Mouse (Mus musculus): ENCODE results near the gene Tspear.

- TF ChIP-seq USF1 (IDR thresholded peaks at IDR 0.05; ENCODE audit: low read depth): no peak
- no peak for TF ChIP-seq CTCF (IDR thresholded peaks at IDR 0.05; ENCODE audit: control insufficient read depth, insufficient read depth, insufficient read length)
- no peak for TF ChIP-seq MAX (IDR thresholded peaks at IDR 0.05)
- no peak for TF ChIP-seq CEBPB (IDR thresholded peaks at IDR 0.05; ENCODE audit: low read depth)
- no peak for TF ChIP-seq MYOG (IDR thresholded peaks at IDR 0.05; ENCODE audit: control insufficient read depth, extremely low read depth, insufficient read length)
- no peak for TF ChIP-seq MYOD1 (IDR thresholded peaks at IDR 0.05; ENCODE audit: control insufficient read depth, insufficient read length, low read depth)
Measured at GRCm38 (mm10) chr10:77666342-77666741, 20.0 kb upstream of the Tspear start.

Measured in C2C12 (cell line).